Mouse (Mus musculus) right cerebral cortex, adult 18-20 months (tissue): ENCODE results near the gene Ccdc14.
"Not testable (repeated sequence)": the region's sequence is repeated elsewhere in the genome, so short reads cannot be mapped to it uniquely, and the experiment has no call there.

Experiments used
- DNase-seq: peaks from one replicate; pipeline ENCODE4 v3.0.0; 2022; ENCODE audit warnings: mixed read lengths

Gene Ccdc14

DNA sequence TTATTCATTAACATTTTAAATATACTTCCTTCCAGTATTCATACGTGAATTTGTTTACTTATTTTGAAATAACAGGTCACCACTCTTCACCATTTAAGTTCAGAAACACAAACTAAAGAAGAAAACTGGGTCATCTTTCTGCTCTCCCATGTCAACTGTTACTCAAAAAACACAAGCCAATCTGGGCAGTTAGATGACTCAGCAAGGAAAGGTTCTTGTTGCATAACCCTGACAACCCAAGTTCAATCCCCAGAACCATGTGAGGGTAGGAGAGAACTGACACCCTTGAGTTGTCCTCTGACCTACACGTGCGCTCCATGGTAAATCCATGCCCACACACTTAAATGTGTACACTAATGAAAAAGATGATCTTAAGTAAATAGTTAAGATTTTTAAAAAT lies 34.7 kb downstream of the Ccdc14 start:
- no peak for DNase-seq

DNA sequence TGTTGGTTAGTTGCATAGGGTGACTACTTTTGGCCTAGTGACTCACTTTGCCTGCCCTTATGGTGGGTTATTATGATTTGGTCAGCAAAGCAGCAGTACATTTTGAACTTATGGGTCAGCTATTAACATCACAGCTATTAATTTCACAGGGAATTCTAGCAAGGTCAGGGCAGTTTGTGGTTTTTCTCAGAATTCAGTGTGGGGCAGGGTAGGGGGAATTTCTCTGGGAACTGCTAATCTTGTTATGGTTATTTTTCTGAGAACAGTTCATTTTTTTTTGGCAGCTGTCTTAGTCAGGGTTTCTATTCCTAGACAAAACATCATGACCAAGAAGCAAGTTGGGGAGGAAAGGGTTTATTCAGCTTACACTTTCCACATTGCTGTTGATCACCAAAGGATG lies 38.2 kb downstream of the Ccdc14 start:
- DNase-seq = not testable (repeated sequence)

DNA sequence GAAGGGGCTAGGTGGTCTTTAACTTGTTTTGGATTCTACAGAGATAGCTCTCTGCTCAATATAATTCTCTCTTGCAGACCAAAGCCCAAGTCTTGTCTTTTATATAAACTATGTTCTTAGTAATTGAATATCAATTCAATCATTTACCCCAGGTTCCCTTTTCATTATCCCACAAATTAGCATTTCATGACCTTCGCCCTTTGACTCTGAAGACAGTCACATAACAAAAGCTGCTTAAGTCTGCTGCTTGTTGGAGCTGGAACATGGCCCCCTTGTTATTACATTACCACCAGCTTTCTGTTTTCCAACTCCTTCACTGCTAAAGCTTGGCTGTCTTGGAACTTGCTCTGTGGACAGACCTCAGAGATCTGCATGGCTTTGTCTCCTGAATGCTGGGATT lies 39.0 kb downstream of the Ccdc14 start:
- no peak for DNase-seq

DNA sequence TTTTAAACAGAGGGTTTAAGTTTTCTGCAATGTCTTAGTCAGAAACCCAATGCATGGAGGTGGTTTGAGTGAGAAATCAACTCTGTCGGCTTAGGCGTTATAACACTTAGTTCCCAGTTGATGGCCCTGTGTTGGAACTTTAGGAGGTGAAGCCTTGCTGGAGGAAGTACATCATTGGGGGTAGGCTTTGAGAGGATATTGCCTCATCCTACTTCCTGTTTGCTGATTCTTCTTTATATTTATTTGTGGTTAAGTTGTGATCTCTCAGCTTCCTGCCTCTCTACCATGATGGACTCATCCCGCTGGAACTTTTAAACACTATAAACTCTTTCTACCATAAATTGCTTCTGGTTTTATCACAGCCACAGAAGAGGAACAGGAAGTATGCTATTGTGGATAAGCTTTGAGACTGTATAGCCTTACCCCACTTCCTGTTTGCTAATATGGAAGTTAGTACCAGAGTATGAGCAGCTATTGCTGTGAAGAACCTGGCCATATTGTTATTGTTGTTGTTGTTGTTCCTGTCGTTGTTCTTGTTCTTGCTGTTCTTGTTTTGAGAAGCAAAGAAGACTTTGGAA lies 48.3 kb downstream of the Ccdc14 start:
- no peak for DNase-seq

DNA sequence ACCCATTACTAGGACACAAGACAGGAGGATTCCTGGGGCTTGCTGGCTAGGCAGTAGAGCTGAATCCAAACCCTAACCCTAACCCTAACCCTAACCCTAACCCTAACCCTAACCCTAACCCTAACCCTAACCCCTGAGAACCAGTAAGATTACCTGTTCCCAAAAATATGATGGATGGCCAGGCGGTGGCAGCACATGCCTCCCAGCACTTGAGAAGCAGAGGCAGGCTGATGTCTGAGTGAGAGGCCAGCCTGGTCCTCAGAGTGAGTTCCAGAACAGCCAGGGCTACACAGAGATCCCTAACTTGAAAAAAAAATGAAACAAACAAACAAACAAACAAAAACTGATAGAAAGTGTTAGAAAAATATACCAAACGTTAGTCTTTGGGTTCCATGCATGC lies 52.5 kb downstream of the Ccdc14 start:
- no peak for DNase-seq

DNA sequence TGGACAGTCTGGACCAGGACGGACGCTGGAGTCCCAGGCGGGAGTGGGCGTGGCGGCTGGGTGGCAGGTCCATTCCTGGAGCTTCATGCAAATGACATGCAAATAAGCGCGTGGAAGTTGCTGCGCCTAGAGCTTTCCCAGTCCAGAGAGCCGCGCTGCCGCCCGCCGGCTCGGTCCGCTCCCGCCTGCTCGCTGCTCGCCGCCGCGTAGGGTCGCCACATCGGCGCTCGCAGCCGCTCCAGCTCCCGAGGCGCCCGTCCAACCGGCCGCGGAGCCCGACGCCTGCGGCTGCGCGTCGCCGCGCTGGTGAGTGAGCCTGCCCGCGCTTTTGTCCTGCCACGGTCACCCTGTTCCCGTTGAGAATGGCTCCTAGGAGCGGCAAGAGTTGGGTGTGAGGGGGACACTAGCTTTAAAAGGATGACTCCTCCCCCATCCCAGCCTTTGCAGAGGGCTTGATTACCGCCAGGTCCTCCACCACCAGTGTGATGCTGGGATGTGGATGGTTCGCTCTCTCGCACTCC lies 54.7 kb downstream of the Ccdc14 start, which contains the start of gene Mylk:
TSS of gene Mylk (plus strand) at position 146 of the 521 bp plus-strand sequence.
- peak; percentile 64 for DNase-seq

DNA sequence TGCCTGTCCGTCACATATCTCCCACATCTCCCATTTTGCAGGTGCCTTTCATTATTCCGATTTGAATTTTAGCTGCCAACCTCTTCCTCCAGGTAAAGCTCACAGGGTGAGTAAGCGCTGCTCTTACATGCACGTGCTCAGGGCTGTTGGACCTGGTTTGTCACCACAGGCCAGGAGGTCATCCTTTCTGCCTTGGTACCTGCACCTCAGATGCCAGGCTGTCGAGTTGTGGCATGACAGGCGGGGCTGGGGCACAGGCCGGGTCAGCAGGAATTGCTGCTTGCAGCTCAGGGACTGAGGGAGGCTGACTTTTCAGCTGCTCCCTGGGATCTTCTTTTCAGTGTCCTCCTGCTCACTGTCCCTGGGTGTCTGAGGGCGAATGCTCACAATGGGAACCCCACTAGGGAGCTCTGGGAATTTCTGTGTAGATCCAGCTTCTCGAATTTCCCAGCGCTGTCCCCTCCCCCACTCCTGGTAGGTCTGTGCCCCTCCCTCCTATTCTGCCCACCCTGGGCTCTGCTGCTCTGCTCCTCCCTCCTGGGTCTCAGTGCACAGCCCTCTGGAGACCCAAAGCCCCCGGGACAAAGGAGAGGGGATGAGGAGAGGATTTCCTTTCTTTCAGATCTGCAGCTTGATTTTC lies 57.8 kb downstream of the Ccdc14 start:
- DNase-seq = no peak

DNA sequence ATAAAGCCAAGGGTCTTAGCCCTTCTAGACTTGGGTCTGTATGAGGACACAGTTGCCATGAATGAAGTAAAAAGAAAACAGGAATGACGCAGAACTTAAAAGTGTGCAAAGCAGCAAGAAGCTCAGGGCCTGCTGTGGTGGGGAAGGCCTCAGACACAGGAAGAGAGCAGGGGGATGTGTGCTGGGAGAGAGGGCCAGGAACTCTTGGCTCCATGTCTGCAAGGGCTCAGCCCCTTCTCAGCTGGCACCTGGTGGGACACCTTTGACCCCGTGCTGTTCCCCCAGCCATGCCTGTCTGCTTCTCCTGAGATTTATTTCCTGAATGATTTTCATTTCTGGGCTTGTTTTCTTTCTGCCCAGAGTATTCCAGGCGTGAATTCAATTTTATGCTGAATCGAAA lies 59.1 kb downstream of the Ccdc14 start:
- no peak for DNase-seq

DNA sequence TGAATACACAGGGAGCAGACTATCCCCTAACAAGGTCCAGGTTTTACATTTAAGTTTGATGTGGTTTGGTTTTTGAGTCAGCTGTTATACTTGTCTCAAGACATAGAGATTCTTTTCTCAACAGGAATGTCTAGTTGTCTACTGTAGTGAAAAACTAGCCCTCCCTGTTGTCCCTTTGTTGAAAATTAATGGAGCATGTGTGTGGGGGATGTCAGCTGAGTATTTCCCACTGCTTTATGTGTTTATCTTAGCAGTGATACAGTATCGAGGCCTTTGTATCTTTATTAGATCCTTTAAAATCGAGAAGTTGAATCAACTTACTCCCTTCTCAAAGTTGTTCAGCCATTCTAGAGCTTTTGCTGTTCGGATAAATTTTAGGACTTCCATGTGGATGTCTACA lies 61.6 kb downstream of the Ccdc14 start:
- DNase-seq = no peak

DNA sequence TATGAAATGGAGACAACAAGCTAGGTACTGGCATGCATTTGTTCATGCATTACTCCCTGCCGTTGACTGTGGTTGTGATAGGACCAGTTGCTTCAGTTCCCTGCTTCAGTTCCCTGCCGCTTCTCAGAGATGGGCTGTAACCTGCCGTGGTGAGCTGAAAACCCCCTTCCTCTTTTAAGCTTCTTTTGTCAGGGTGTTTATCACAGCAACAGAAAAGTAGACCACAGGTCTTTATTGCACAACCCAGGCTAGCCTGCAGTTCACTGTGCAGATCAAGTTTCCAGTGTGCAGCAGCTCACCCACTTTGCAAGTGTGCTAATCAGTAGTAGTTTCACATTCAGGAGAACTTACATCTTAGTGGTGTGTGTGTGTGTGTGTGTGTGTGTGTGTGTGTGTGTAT lies 62.6 kb downstream of the Ccdc14 start:
- DNase-seq = no peak

DNA sequence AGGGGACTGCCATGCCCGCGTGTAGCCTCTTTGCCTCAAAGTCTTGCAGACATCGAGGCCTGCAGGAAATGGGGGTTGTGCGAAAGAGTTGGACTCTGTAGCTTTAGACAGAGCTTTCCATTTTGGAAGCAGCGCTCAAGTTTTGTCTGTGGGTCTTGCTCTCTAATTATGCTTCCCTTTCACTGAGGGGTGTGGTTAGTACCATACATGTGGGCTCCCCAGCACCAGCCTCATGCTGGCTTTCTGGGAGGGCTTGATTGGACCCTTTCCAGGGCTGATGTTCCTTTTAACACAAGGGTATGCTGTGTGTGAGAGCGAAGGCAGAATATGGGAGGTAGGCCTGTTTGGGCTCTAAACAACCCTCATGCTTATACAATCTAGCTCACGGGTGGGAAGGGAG lies 66.6 kb downstream of the Ccdc14 start:
- no peak for DNase-seq

DNA sequence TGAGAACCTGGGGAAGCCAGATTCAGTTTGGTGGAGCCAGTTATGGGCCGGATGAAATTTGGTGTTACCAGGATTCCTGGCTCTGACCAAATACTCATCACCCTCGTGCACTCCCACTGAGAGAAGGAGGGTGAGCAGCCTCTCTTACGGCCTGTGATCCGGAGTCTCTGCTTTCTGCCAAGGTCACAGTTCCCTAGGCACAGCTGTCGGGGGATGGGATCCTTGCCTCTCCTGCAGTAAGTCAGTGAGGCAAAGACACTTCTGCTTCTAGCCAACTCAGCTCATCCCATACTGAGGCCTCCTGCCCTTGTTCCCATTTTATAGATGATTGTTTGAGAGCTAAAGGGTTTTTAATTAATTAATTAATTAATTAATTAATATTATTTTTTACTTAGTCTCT lies 67.8 kb downstream of the Ccdc14 start:
- no peak for DNase-seq

DNA sequence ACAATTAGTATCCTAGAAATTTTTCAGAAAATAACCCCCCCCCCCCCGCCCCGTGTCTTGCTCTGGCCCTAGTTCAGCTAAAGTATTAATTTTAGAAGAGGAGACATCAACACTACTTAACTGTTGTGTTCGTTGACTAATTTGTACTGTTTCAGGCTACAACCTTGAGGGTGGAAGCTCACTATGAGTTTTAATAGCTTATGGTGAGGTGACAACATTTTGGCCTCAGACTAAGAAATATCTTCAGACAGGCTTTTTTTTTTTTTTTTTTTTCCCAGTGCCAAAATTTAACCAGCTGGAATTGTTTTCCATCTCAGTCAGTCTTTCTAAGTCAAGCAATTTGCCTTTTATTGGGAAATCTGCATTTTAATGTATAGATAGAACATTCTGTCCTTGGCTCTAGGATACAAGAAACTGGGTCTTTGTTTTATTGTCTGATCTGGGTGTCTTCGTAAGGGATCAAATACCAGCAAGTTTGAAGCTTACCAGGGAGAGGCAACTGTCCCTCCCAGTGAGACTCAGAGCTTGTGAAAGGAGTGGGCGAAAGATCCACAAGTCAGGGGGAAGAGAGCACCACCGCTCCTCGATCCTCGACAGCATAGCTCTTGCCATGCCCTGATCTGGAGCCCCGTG lies 73.7 kb downstream of the Ccdc14 start:
- DNase-seq = no peak

DNA sequence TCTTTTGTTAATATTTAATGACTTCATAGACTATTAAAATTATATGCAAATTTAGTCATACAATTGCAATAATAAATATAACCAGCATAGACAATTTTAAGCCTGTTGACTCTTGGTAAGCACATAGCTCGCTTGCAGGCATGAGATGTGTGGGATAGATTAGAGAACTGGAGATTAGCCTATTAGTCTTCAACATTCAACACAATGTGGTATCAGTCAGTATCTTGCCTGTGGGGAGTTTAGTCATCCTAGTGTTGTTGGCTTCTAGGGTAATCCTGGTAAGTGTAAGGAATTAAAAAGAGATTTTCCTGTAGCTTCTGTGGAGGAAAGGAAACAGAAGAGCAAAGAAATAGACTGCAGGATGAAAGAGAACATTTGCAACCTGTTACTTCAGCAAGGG lies 75.2 kb downstream of the Ccdc14 start:
- DNase-seq = no peak

DNA sequence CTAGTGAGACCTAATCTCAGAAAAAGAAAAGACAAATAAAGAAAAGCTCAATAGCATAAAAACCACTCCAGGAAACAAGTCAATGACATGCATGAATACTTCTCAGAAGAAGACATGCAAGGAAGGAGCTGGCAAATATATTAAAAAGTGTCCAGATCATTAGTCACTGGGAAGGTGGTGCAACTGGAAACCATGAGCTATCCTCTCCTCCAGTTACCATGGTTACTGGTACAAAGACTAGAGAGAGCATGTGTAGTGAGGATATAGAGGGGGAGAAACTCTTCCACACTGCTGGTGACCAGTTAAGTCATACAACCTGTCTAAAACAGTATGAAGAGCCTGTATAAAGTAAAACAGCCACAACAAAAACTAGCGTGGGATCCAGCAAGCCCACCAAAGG lies 75.8 kb downstream of the Ccdc14 start:
- DNase-seq = no peak

DNA sequence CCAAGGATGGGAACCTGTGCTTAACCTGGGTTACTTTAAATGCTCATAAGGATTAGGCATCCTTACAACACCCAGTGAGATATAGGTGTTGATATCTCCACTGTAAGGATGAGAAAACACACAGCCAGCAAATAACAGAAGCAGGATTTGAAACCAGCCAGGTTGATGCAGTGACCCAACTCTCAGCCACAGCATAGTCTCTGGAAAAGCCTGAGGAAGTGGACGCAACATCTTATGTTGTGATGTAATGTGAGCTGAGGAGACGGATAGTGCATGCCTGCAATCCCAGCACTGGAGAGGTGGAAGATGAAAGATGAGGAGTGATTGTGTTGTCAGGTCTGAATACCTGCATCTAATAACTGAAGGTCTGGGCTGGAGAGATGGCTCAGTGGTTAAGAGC lies 77.0 kb downstream of the Ccdc14 start:
- DNase-seq = no peak

DNA sequence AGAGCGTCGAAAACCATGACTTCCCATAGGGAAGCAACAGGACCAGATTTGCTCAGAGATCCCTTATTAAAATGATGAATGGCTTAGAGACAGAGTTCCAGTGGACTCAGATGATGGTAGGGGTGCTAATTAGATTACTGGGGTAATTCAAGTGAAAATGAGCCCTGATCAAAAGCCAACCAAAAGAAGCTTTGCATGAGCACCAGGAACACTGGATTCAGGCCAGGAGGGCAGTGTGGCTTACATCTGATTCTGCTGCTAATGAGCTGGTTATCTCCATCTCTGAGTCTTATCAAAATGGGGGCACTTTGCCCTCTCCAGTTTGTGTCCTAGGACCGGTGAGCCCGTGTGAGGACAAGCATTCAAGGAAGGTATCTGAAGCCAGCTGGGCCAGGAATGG lies 78.0 kb downstream of the Ccdc14 start:
- no peak for DNase-seq

DNA sequence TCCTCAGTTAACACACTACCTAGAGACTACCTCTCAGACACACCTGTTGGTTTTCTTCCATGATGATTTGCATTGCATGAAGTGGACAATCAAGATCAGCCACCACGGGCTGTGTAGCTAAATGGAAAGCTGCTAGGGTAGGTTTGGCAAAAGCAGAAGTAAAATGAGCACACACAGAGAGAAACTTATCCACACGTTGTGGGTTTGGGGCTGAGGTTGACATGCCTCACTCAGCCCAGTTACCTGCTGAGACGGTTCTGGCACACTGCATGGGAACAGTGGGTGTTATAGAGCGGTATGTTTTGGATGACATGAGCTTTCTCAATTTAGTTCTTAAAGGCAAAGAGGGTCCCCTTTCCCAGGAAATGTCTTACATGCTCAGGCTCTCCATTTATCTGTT lies 79.7 kb downstream of the Ccdc14 start:
- DNase-seq = no peak

DNA sequence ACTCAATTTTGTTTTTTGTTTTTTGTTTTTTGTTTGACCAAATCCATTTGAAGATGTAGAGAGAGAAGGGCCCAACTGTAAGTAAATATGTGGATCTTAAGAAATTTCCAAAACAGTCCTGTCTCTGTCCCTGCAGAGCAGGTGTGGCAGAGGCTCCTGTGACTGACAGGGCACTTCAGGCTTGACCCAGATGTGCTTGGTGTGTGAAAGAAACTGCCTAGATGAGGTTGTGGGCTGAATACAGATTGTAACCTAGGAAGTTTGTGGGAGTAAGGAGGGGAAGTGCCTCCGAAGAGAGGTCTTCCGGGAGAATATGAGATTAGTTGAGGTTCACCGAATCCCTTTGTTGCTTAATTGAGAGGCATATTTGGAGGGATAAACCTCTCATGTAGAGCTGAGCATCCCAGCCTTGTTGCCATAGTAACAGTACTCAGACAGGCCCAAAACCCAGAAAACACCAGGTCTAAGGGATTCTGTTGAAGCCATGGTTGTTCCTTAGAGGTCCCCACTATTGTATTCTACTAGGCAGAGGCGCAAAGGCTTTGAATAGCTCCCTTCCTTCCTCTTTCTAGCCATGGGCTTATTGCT lies 82.1 kb downstream of the Ccdc14 start:
- DNase-seq = no peak
